Mouse (Mus musculus): ENCODE results near the gene 1700129C05Rik. TPM values are rescaled to one million over a fixed set of nuclear protein-coding genes. Genes with fewer than 3 reads are reported as not detected.

The 1700129C05Rik gene
- polyA plus RNA-seq (2014; fragmentation: Nextera tagmentation; extraction: Ambion mirVana): not detected in 2 replicates

DNA sequence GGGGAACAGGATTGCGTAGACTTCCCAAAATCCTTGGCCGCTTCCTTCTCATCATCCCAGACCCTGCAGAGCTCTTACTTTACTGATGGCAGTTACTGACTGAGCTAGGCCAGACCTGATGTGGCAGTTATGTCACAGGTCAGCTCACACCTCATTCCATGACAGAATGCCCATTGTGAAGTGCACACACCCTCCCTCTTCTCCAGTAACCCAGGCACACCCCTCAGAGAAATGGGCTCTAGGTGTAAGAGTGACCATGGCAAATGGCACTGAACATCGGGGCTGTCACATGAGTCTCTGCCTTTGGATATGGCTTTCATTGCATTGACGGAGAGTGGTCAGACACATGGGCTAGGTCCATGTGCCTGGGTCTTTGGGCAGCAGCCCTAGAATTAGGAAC is at the start of gene 1700129C05Rik:
Gene 1700129C05Rik (minus strand): TSS at position 101 of the 400 bp plus-strand sequence.
- H3K9ac ChIP-seq (ENCODE audit: low read depth, low read length): no peak within 1 kb of the TSS
- no peak within 1 kb of the TSS for H3K4me3 ChIP-seq (ENCODE audit: low read depth, low read length)
- H3K4me2 ChIP-seq (replicated peaks; ENCODE audit: low read depth, low read length): no peak within 1 kb of the TSS
- H3K9me3 ChIP-seq (ENCODE audit: control insufficient read depth, low read length): no peaks in the 10 kb centered on the region
- H3K36me3 ChIP-seq (ENCODE audit: control insufficient read depth, insufficient read depth, low read length): no peaks in the 10 kb centered on the region
- no peaks in the 10 kb centered on the region for H3K27me3 ChIP-seq (ENCODE audit: control insufficient read depth, insufficient read depth, low read length)
- no peak within 1 kb of the TSS for H3K27ac ChIP-seq (ENCODE audit: low read depth, low read length)
- no peak for ATAC-seq (ENCODE audit: low FRiP score)
- no peak for DNase-seq (ENCODE audit: low spot score)
- WGBS: 99% methylated on average over 4 of the region's 4 CpGs
- H3K4me1 ChIP-seq (replicated peaks; ENCODE audit: control insufficient read depth, insufficient read depth, low read length): no peaks in the 10 kb centered on the region

DNA sequence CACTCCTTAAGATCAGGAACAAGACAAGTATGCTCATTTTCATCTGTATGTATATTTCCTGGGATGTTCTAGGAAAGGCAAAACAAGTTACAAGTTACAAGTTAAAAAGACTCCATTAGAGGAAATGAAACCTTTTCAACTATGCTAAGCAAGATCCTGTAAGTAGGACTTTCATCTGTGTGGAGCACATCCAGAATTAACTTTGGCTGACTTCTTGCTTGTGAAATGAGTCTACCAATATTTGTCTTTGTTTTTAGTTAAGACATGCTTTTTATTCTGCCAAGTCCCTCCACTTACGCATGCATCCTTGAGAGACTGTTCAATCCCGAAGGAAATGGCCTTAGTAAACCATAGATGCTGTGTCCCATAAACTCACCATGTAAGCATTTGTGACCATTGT is 43.4 kb upstream of the 1700129C05Rik start:
- 90% methylated on average over 2 of the region's 2 CpGs for WGBS
- no peak overlapping the region for H3K9ac ChIP-seq (ENCODE audit: low read depth, low read length)
- no peak for ATAC-seq (ENCODE audit: low FRiP score)

DNA sequence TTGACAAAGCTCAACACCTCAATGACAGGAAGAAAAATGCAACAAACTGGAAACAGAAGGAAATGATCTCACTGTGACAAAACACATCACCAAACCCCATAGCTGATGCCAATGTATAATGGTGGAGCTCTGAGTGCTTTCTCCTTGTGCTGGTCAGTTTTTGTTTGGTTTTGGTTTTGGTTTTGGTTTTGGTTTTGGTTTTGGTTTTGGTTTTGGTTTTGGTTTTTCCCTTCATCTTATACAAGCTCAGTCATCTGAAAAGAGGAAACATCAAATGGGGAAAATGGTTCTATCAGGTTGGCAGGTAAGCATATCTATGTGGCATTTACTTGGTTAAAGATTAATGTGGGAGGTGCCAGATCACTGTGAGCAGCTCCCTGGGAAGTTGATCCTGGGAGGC is 42.8 kb upstream of the 1700129C05Rik start:
- no peaks in the 10 kb centered on the region for H3K27me3 ChIP-seq (ENCODE audit: control insufficient read depth, insufficient read depth, low read length)
- no peaks in the 10 kb centered on the region for H3K36me3 ChIP-seq (ENCODE audit: control insufficient read depth, insufficient read depth, low read length)
- H3K27ac ChIP-seq (ENCODE audit: low read depth, low read length): no peak overlapping the region
- no peaks in the 10 kb centered on the region for H3K4me1 ChIP-seq (replicated peaks; ENCODE audit: control insufficient read depth, insufficient read depth, low read length)
- H3K4me2 ChIP-seq (replicated peaks; ENCODE audit: low read depth, low read length): no peak overlapping the region
- H3K9me3 ChIP-seq (ENCODE audit: control insufficient read depth, low read length): no peaks in the 10 kb centered on the region
- no peak overlapping the region for H3K9ac ChIP-seq (ENCODE audit: low read depth, low read length)
- no peak overlapping the region for H3K4me3 ChIP-seq (ENCODE audit: low read depth, low read length)
- ATAC-seq (ENCODE audit: low FRiP score) (no peak), DNase-seq (ENCODE audit: low spot score) (no peak)

More for the DNA sequence above, 43.4 kb upstream of the 1700129C05Rik start:
- Histone ChIP-seq H3K36me3 (ENCODE audit: control insufficient read depth, insufficient read depth, low read length) (no peaks in the 10 kb centered on the region), H3K4me1 (replicated peaks; ENCODE audit: control insufficient read depth, insufficient read depth, low read length) (no peaks in the 10 kb centered on the region), H3K4me2 (replicated peaks; ENCODE audit: low read depth, low read length) (no peak overlapping the region), H3K27me3 (ENCODE audit: control insufficient read depth, insufficient read depth, low read length) (no peaks in the 10 kb centered on the region), H3K27ac (ENCODE audit: low read depth, low read length) (no peak overlapping the region), H3K9me3 (ENCODE audit: control insufficient read depth, low read length) (no peaks in the 10 kb centered on the region), H3K4me3 (ENCODE audit: low read depth, low read length) (no peak overlapping the region)
- no peak for DNase-seq (ENCODE audit: low spot score)

DNA sequence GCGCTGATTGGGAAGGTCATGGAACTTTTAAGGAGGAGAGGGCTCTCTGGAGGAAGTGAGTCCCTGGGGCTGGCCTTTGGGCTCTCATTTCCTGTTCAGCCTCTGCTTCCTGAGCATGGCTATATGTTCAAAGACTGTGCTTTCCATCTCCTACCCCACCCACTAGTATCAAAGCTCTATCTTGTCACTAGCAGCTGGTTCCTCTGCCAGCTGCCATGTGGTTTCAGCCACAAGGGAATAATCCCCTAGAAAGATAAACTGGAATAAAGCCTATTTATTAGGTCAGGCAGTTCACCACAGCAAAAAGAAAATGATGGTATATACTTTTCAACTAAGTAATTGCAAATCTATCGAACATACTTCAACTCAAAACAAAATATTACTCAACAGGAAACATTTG is 40.0 kb upstream of the 1700129C05Rik start:
- 84% methylated on average over 2 of the region's 2 CpGs for WGBS
- H3K9ac ChIP-seq (ENCODE audit: low read depth, low read length): no peak overlapping the region
- DNase-seq (ENCODE audit: low spot score) (no peak), ATAC-seq (ENCODE audit: low FRiP score) (no peak)
- no peaks in the 10 kb centered on the region for H3K9me3 ChIP-seq (ENCODE audit: control insufficient read depth, low read length)
- H3K27me3 ChIP-seq (ENCODE audit: control insufficient read depth, insufficient read depth, low read length): no peaks in the 10 kb centered on the region
- no peak overlapping the region for H3K4me2 ChIP-seq (replicated peaks; ENCODE audit: low read depth, low read length)
- H3K36me3 ChIP-seq (ENCODE audit: control insufficient read depth, insufficient read depth, low read length): no peaks in the 10 kb centered on the region
- no peak overlapping the region for H3K4me3 ChIP-seq (ENCODE audit: low read depth, low read length)
- H3K27ac ChIP-seq (ENCODE audit: low read depth, low read length): no peak overlapping the region
- H3K4me1 ChIP-seq (replicated peaks; ENCODE audit: control insufficient read depth, insufficient read depth, low read length): no peaks in the 10 kb centered on the region

DNA sequence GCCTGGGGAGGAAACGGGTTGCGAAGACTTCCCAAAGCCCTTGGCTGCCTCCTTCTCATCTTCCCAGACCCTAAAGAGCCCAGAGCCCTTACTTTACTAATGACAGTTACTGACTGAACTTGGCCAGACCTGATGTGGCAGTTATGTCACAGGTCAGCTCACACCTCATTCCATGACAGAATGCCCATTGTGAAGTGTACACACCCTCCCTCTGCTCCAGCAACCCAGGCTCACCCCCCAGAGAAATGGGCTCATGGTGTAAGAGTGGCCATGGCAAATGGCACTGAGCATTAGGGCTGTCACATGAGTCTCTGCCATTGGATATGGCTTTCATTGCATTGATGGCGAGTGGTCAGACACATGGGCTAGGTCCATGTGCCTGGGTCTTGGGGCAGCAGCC is 36.0 kb upstream of the 1700129C05Rik start, which contains the start of gene Gm5142:
Gene Gm5142 (minus strand): TSS at position 101 of the 400 bp plus-strand sequence.
- ATAC-seq (ENCODE audit: low FRiP score): no peak
- no peak within 1 kb of the TSS for H3K27ac ChIP-seq (ENCODE audit: low read depth, low read length)
- no peak within 1 kb of the TSS for H3K4me3 ChIP-seq (ENCODE audit: low read depth, low read length)
- no peaks in the 10 kb centered on the region for H3K9me3 ChIP-seq (ENCODE audit: control insufficient read depth, low read length)
- no peaks in the 10 kb centered on the region for H3K27me3 ChIP-seq (ENCODE audit: control insufficient read depth, insufficient read depth, low read length)
- no peak for DNase-seq (ENCODE audit: low spot score)
- no peak within 1 kb of the TSS for H3K4me2 ChIP-seq (replicated peaks; ENCODE audit: low read depth, low read length)
- WGBS: 96% methylated on average over 3 of the region's 3 CpGs
- no peak within 1 kb of the TSS for H3K9ac ChIP-seq (ENCODE audit: low read depth, low read length)
- H3K4me1 ChIP-seq (replicated peaks; ENCODE audit: control insufficient read depth, insufficient read depth, low read length): no peaks in the 10 kb centered on the region
- H3K36me3 ChIP-seq (ENCODE audit: control insufficient read depth, insufficient read depth, low read length): no peaks in the 10 kb centered on the region

DNA sequence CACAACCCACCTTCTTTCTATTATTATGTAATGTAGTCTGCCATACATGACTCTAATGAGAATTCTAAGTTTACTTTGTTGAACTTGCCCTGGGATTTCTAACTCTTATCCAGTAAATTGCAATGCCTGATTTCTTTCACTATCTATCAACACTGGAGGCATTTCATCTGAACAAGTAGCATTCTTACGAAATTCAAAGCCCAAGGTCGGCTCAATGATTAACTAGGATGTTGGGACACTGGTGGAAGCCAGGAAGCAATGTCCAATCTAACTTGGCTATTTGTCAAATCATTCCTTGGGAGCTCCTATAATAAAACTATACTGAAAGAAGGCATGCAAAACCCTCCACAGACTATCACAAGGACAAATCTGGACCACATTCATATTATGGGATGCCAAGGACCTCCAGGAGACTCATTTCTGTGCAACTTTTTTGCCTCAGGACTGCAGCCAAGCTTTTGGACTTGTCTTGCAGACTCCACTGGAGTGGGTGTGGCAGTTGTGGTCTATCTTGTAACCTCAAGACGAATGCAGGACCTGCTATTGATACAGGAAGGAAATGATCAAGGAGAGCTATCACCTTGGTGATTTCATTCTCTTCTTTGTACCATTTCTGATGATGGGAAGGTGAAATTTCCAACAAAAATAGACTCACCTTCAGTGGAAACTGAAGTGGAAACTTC is 14.5 kb upstream of the 1700129C05Rik start:
- H3K4me1 ChIP-seq (replicated peaks; ENCODE audit: control insufficient read depth, insufficient read depth, low read length): no peaks in the 10 kb centered on the region
- DNase-seq (ENCODE audit: low spot score) (no peak), ATAC-seq (ENCODE audit: low FRiP score) (no peak)
- no peak overlapping the region for H3K27ac ChIP-seq (ENCODE audit: low read depth, low read length)
- 70% methylated on average over 3 of the region's 3 CpGs for WGBS
- H3K27me3 ChIP-seq (ENCODE audit: control insufficient read depth, insufficient read depth, low read length): no peaks in the 10 kb centered on the region
- H3K9me3 ChIP-seq (ENCODE audit: control insufficient read depth, low read length): no peaks in the 10 kb centered on the region
- no peaks in the 10 kb centered on the region for H3K36me3 ChIP-seq (ENCODE audit: control insufficient read depth, insufficient read depth, low read length)
- no peak overlapping the region for H3K9ac ChIP-seq (ENCODE audit: low read depth, low read length)
- no peak overlapping the region for H3K4me3 ChIP-seq (ENCODE audit: low read depth, low read length)
- H3K4me2 ChIP-seq (replicated peaks; ENCODE audit: low read depth, low read length): no peak overlapping the region

DNA sequence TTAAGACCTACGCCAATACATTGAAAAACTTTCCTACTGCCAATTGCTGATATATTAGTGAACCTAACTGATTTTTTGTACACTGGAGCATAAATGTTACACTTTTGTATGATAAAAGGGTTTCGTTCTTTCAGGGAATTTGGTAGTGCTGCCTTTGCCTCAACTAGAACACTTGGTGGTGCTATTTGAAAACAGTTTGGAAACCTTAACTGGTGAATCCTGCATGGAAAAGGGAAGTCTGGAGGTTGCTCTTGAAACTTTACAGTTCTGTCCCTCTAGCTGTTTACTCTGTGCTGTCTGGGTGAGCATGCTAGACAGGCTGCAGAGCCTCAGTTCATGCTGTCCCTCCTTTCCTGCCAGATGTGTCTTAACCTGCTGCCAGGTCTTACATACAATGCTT is 12.9 kb upstream of the 1700129C05Rik start:
- H3K9me3 ChIP-seq (ENCODE audit: control insufficient read depth, low read length): no peaks in the 10 kb centered on the region
- no peak overlapping the region for H3K4me2 ChIP-seq (replicated peaks; ENCODE audit: low read depth, low read length)
- 79% methylated on average over 2 of the region's 2 CpGs for WGBS
- H3K36me3 ChIP-seq (ENCODE audit: control insufficient read depth, insufficient read depth, low read length): no peaks in the 10 kb centered on the region
- H3K4me1 ChIP-seq (replicated peaks; ENCODE audit: control insufficient read depth, insufficient read depth, low read length): no peaks in the 10 kb centered on the region
- DNase-seq (ENCODE audit: low spot score): no peak
- no peak overlapping the region for H3K27ac ChIP-seq (ENCODE audit: low read depth, low read length)
- H3K9ac ChIP-seq (ENCODE audit: low read depth, low read length): no peak overlapping the region
- no peak overlapping the region for H3K4me3 ChIP-seq (ENCODE audit: low read depth, low read length)
- ATAC-seq (ENCODE audit: low FRiP score): no peak
- H3K27me3 ChIP-seq (ENCODE audit: control insufficient read depth, insufficient read depth, low read length): no peaks in the 10 kb centered on the region

DNA sequence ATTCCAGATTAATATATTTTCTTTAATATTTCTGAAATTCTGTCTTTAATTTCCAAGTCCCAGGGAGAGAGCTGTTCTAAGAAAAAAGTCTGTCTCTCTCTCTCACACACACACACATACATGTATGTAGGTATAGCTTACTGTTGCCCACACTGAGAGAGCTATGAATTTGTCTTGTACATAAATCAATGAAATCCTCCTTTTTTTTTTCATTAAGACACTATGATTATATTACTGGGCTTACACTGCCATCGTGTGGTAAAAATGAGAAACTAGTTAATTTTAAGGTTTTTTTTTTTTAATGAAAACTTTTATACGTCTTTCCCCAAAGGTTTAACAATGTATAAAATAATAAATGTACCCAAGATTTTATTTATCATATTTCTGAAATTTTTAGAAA is 28.4 kb downstream of the 1700129C05Rik start:
- Histone ChIP-seq H3K4me1 (replicated peaks; ENCODE audit: control insufficient read depth, insufficient read depth, low read length) (no peaks in the 10 kb centered on the region), H3K27me3 (ENCODE audit: control insufficient read depth, insufficient read depth, low read length) (no peaks in the 10 kb centered on the region), H3K36me3 (ENCODE audit: control insufficient read depth, insufficient read depth, low read length) (no peaks in the 10 kb centered on the region), H3K4me3 (ENCODE audit: low read depth, low read length) (no peak overlapping the region), H3K9me3 (ENCODE audit: control insufficient read depth, low read length) (no peaks in the 10 kb centered on the region), H3K4me2 (replicated peaks; ENCODE audit: low read depth, low read length) (no peak overlapping the region), H3K27ac (ENCODE audit: low read depth, low read length) (no peak overlapping the region), H3K9ac (ENCODE audit: low read depth, low read length) (no peak overlapping the region)
- ATAC-seq (ENCODE audit: low FRiP score) (no peak), DNase-seq (ENCODE audit: low spot score) (peak; percentile 48)
- WGBS: 7% methylated on average over 2 of the region's 2 CpGs

DNA sequence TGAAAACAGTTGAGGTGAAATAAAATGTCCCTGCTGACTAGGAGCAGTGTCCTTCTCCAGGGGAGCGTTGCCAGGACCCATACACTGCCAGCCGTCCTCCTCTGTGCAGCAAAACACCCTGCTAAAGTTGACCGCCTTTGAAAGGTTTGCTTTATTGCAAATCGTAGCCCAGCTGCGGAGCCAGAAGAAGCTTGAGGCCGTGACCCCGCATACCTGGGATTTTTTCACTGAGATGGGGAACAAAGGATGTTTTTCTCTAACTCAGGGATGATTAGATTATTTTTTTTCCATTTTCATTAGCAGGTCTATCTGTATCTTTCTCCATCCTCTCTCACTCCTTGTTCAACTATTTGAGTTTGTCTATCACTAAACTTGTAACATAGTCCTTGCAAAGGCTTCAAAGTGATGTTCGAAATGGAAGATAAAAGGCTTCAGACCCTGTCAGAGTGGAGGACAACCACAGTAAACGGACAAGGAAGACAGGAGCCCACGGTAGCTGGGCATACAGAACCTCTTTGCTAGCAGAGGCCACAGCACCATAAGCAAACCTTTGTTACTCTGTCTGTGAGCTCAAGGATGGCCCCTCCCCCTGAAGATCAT is 38.6 kb downstream of the 1700129C05Rik start:
- no peak overlapping the region for H3K4me3 ChIP-seq (ENCODE audit: low read depth, low read length)
- DNase-seq (ENCODE audit: low spot score) (peak; percentile 29), ATAC-seq (ENCODE audit: low FRiP score) (no peak)
- H3K36me3 ChIP-seq (ENCODE audit: control insufficient read depth, insufficient read depth, low read length): no peaks in the 10 kb centered on the region
- H3K27me3 ChIP-seq (ENCODE audit: control insufficient read depth, insufficient read depth, low read length): no peaks in the 10 kb centered on the region
- 17% methylated on average over 10 of the region's 10 CpGs for WGBS
- H3K4me1 ChIP-seq (replicated peaks; ENCODE audit: control insufficient read depth, insufficient read depth, low read length): no peaks in the 10 kb centered on the region
- H3K9ac ChIP-seq (ENCODE audit: low read depth, low read length): no peak overlapping the region
- H3K27ac ChIP-seq (ENCODE audit: low read depth, low read length): no peak overlapping the region
- H3K4me2 ChIP-seq (replicated peaks; ENCODE audit: low read depth, low read length): no peak overlapping the region
- H3K9me3 ChIP-seq (ENCODE audit: control insufficient read depth, low read length): no peaks in the 10 kb centered on the region

Data from hindbrain, embryonic 11.5 days (tissue).